Mouse (Mus musculus): Measurements from ENCODE around the gene Gas2l2. TPM values are rescaled to one million over a fixed set of nuclear protein-coding genes. Genes with fewer than 3 reads are reported as not detected.
A peak's percentile ranks its signal among the peaks of the same experiment; 100 is the strongest.

Gas2l2 gene
- polyA plus RNA-seq (2011; ENCODE audit: insufficient read depth, insufficient read length, low read depth, missing spikeins) = not detected in 2 replicates

- H3K4me1 ChIP-seq (ENCODE audit: control insufficient read depth, insufficient read depth, low read length) = no peaks in the 10 kb centered on the region
- no peaks in the 10 kb centered on the region for H3K9me3 ChIP-seq (replicated peaks; ENCODE audit: control insufficient read depth, insufficient read depth, low read length, poor library complexity, severe bottlenecking)
- H3K27me3 ChIP-seq (ENCODE audit: control insufficient read depth, insufficient read depth, low read length, poor library complexity, severe bottlenecking) = no peaks in the 10 kb centered on the region
- no peak for TF ChIP-seq POLR2A (IDR thresholded peaks at IDR 0.05; ENCODE audit: insufficient read depth, low read length)
- TF ChIP-seq EP300 (IDR thresholded peaks at IDR 0.05; ENCODE audit: insufficient read depth, low read depth, low read length) = no peak
- no peak for TF ChIP-seq CTCF (IDR thresholded peaks at IDR 0.05; ENCODE audit: low read depth, low read length)
- no peaks in the 10 kb centered on the region for H3K36me3 ChIP-seq (ENCODE audit: control insufficient read depth, insufficient read depth, low read length, poor library complexity, severe bottlenecking)
- H3K27ac ChIP-seq (ENCODE audit: insufficient read depth, low read length) = no peak within 1 kb of the TSS
- no peak within 1 kb of the TSS for H3K4me3 ChIP-seq (ENCODE audit: low read depth, low read length)
- H3K9ac ChIP-seq (ENCODE audit: low read depth, poor library complexity, severe bottlenecking) = no peak within 1 kb of the TSS
Observed at GRCm38 (mm10) chr11:83429355-83429754, at the start of gene Gas2l2. Gas2l2 (minus strand) TSS chr11:83429455.

DNA sequence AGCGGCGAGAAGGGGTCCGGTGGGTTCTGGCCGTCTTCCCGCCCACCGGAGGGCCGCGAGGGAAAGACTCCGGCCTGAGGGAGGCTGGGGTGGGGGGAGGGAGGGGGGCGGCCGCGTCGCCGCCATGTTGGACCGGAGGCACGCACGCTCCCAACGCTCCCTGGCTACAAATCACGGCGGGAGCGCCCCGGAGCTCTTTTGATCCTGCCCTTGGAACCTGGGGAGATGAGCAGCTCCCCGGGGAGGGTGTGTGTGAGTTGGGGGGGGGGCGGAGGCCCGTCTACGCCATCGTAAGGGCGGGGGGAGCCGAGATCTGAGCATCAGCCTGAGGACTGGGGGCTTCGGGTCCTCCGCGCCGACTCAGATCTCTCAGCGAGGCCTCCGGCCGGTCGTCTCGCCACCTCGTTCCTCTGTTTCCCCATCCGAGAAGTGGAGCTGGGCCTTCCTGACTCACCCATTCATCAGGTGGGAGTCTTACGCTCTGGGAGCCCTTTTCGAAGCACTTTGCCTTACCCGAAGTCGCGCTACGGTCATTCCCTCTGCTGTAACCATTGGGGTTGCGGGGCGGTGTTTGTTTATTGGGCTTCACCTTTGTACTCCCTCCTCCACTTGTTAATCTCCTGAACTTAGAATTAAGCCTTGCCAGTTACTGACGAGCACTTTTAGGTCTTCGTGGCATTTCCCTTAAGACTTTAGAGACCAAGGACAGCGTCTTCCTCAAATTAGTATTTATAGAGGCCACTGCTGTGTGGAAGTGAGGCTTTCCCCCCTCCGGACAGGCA lies 44.2 kb upstream of the Gas2l2 start:
- TF ChIP-seq CTCF (IDR thresholded peaks at IDR 0.05; ENCODE audit: low read depth, low read length) (no peak), POLR2A (IDR thresholded peaks at IDR 0.05; ENCODE audit: insufficient read depth, low read length) (no peak), EP300 (IDR thresholded peaks at IDR 0.05; ENCODE audit: insufficient read depth, low read depth, low read length) (no peak)
- peaks cover 29% of the 10 kb centered on the region for H3K36me3 ChIP-seq (ENCODE audit: control insufficient read depth, insufficient read depth, low read length, poor library complexity, severe bottlenecking)
- no peaks in the 10 kb centered on the region for H3K4me1 ChIP-seq (ENCODE audit: control insufficient read depth, insufficient read depth, low read length)
- H3K9me3 ChIP-seq (replicated peaks; ENCODE audit: control insufficient read depth, insufficient read depth, low read length, poor library complexity, severe bottlenecking) = no peaks in the 10 kb centered on the region
- peak overlapping the region; percentile 6; the same call in 1 of the 2 replicates for H3K27ac ChIP-seq (ENCODE audit: insufficient read depth, low read length)
- no peaks in the 10 kb centered on the region for H3K27me3 ChIP-seq (ENCODE audit: control insufficient read depth, insufficient read depth, low read length, poor library complexity, severe bottlenecking)
- H3K4me3 ChIP-seq (ENCODE audit: low read depth, low read length) = peak overlapping the region; percentile 96
- H3K9ac ChIP-seq (ENCODE audit: low read depth, poor library complexity, severe bottlenecking) = peak overlapping the region; percentile 98

GRCm38 (mm10) chr11:83472324-83473234 lies 43.3 kb upstream of the Gas2l2 start, which contains the start of gene Taf15:
Taf15 (plus strand) TSS chr11:83473086.
- TF ChIP-seq CTCF (IDR thresholded peaks at IDR 0.05; ENCODE audit: low read depth, low read length) (peak; percentile 63), POLR2A (IDR thresholded peaks at IDR 0.05; ENCODE audit: insufficient read depth, low read length) (peak; percentile 48), EP300 (IDR thresholded peaks at IDR 0.05; ENCODE audit: insufficient read depth, low read depth, low read length) (no peak)
- H3K4me3 ChIP-seq (ENCODE audit: low read depth, low read length) = peak within 1 kb of the TSS; percentile 96
- H3K27ac ChIP-seq (ENCODE audit: insufficient read depth, low read length) = peak within 1 kb of the TSS; percentile 89
- H3K36me3 ChIP-seq (ENCODE audit: control insufficient read depth, insufficient read depth, low read length, poor library complexity, severe bottlenecking) = peaks cover 23% of the 10 kb centered on the region
- H3K9ac ChIP-seq (ENCODE audit: low read depth, poor library complexity, severe bottlenecking) = peak within 1 kb of the TSS; percentile 98
- H3K4me1 ChIP-seq (ENCODE audit: control insufficient read depth, insufficient read depth, low read length) = no peaks in the 10 kb centered on the region
- H3K27me3 ChIP-seq (ENCODE audit: control insufficient read depth, insufficient read depth, low read length, poor library complexity, severe bottlenecking) = no peaks in the 10 kb centered on the region
- no peaks in the 10 kb centered on the region for H3K9me3 ChIP-seq (replicated peaks; ENCODE audit: control insufficient read depth, insufficient read depth, low read length, poor library complexity, severe bottlenecking)

- Histone ChIP-seq H3K9me3 (replicated peaks; ENCODE audit: control insufficient read depth, insufficient read depth, low read length, poor library complexity, severe bottlenecking) (no peaks in the 10 kb centered on the region), H3K36me3 (ENCODE audit: control insufficient read depth, insufficient read depth, low read length, poor library complexity, severe bottlenecking) (peaks cover 19% of the 10 kb centered on the region), H3K9ac (ENCODE audit: low read depth, poor library complexity, severe bottlenecking) (peak overlapping the region; percentile 98), H3K27ac (ENCODE audit: insufficient read depth, low read length) (peak overlapping the region; percentile 89), H3K4me1 (ENCODE audit: control insufficient read depth, insufficient read depth, low read length) (no peaks in the 10 kb centered on the region), H3K27me3 (ENCODE audit: control insufficient read depth, insufficient read depth, low read length, poor library complexity, severe bottlenecking) (no peaks in the 10 kb centered on the region), H3K4me3 (ENCODE audit: low read depth, low read length) (0 out of 2 replicates have a peak overlapping the region, but pooled peaks have one; percentile 66)
- TF ChIP-seq CTCF (IDR thresholded peaks at IDR 0.05; ENCODE audit: low read depth, low read length) (no peak), EP300 (IDR thresholded peaks at IDR 0.05; ENCODE audit: insufficient read depth, low read depth, low read length) (no peak), POLR2A (IDR thresholded peaks at IDR 0.05; ENCODE audit: insufficient read depth, low read length) (no peak)
Observed at GRCm38 (mm10) chr11:83471766-83472165, 42.5 kb upstream of the Gas2l2 start.

GRCm38 (mm10) chr11:83468765-83469164 lies 39.5 kb upstream of the Gas2l2 start:
- TF ChIP-seq EP300 (IDR thresholded peaks at IDR 0.05; ENCODE audit: insufficient read depth, low read depth, low read length) (no peak), CTCF (IDR thresholded peaks at IDR 0.05; ENCODE audit: low read depth, low read length) (no peak), POLR2A (IDR thresholded peaks at IDR 0.05; ENCODE audit: insufficient read depth, low read length) (no peak)

More at GRCm38 (mm10) chr11:83468765-83469164, 39.5 kb upstream of the Gas2l2 start:
- Histone ChIP-seq H3K4me1 (ENCODE audit: control insufficient read depth, insufficient read depth, low read length) (peaks cover 2% of the 10 kb centered on the region), H3K9me3 (replicated peaks; ENCODE audit: control insufficient read depth, insufficient read depth, low read length, poor library complexity, severe bottlenecking) (no peaks in the 10 kb centered on the region), H3K4me3 (ENCODE audit: low read depth, low read length) (no peak overlapping the region), H3K27me3 (ENCODE audit: control insufficient read depth, insufficient read depth, low read length, poor library complexity, severe bottlenecking) (peaks cover 3% of the 10 kb centered on the region; the same call in 1 of the 2 replicates), H3K36me3 (ENCODE audit: control insufficient read depth, insufficient read depth, low read length, poor library complexity, severe bottlenecking) (no peaks in the 10 kb centered on the region), H3K9ac (ENCODE audit: low read depth, poor library complexity, severe bottlenecking) (no peak overlapping the region), H3K27ac (ENCODE audit: insufficient read depth, low read length) (no peak overlapping the region)
